Comparison of ENCODE assay signal across 17 mouse cellular contexts in the genomic region with DNA sequence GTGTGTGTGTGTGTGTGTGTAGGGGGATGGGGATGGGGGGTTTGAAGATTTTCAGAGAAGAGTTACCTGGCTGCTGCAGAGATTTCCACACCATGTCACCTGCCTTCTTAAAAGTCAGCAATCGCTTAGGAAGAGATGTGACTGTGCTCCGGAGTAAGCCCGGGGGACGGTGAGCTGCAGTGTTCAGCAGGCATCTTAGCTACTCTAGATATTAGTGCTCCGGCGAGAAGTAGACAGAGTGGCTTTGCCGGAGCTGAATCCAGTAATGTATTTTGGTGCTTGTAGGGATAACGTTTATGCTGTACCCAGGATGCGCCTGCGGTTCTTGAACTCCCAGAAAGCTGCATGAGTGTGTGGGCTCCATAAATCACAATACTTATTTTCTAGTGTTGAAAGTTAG. TPM values are rescaled to one million over a fixed set of nuclear protein-coding genes. Genes with fewer than 3 reads are reported as not detected.
A peak's percentile ranks its signal among the peaks of the same experiment; 100 is the strongest.
DNase-seq lines count a peak whose midpoint lies in the region; ATAC-seq and TF ChIP-seq lines count a peak whose summit lies in the region.
"Had no signal": no experiment of that assay in that cellular context is flagged by ENCODE, and none has a peak within 500 bp of the region (broad histone marks: within the 10 kb centered on the region; RNA-seq: fewer than 3 reads in every experiment).

No protein-coding gene starts in this region.

- ATAC-seq in forebrain, embryonic 16.5 days, result peak; percentile 74
- no peak for ATAC-seq in limb, embryonic 13.5 days (ENCODE audit: low FRiP score, low read depth)
- ATAC-seq: Patski had no signal

- H3K9ac ChIP-seq in forebrain, embryonic 16.5 days (replicated peaks; ENCODE audit: low read depth, low read length), result peak overlapping the region; percentile 0; the same call in 1 of the 2 replicates
- H3K9ac ChIP-seq in limb, embryonic 13.5 days, result no peak overlapping the region
- H3K9ac ChIP-seq: liver, embryonic 13.5 days had no signal

- intact Hi-C loops in left cerebral cortex, postnatal 10 days (cut with DNase I), result loop anchor here (10.0 kb wide), 1 partner anchor 152 kb away; no protein-coding TSS in a partner anchor
- intact Hi-C loops in gastrocnemius, adult 2 months (cut with DNase I), result no loop called here

- H3K36me3 ChIP-seq in forebrain, embryonic 16.5 days (ENCODE audit: control insufficient read depth, insufficient read depth), result no peaks in the 10 kb centered on the region
- H3K36me3 ChIP-seq in limb, embryonic 13.5 days, result no peaks in the 10 kb centered on the region
- H3K36me3 ChIP-seq: liver, embryonic 13.5 days had no signal

- H3K27me3 ChIP-seq in forebrain, embryonic 16.5 days (replicated peaks; ENCODE audit: control insufficient read depth, insufficient read depth, low read length), result no peaks in the 10 kb centered on the region
- peaks cover 38% of the 10 kb centered on the region for H3K27me3 ChIP-seq in limb, embryonic 13.5 days
- H3K27me3 ChIP-seq: liver, embryonic 13.5 days had no signal

- no peak for TF ChIP-seq CTCF in gastrocnemius, adult 2 months (IDR thresholded peaks at IDR 0.05)

- H3K9me3 ChIP-seq in forebrain, embryonic 16.5 days (ENCODE audit: control insufficient read depth, low read length), result no peaks in the 10 kb centered on the region
- no peaks in the 10 kb centered on the region for H3K9me3 ChIP-seq in limb, embryonic 13.5 days
- H3K9me3 ChIP-seq: liver, embryonic 13.5 days had no signal

- H3K4me1 ChIP-seq in forebrain, embryonic 16.5 days (replicated peaks; ENCODE audit: control insufficient read depth, insufficient read depth, low read length), result 0 out of 2 replicates have a peak, but pooled peaks cover 10% of the 10 kb centered on the region
- H3K4me1 ChIP-seq in limb, embryonic 13.5 days, result peaks cover 21% of the 10 kb centered on the region
- H3K4me1 ChIP-seq: liver, embryonic 13.5 days had no signal

- peak overlapping the region; percentile 73 for H3K4me2 ChIP-seq in forebrain, embryonic 16.5 days (ENCODE audit: low read length)
- peak overlapping the region; percentile 58 for H3K4me2 ChIP-seq in limb, embryonic 13.5 days (replicated peaks)
- H3K4me2 ChIP-seq: liver, embryonic 13.5 days had no signal

- H3K4me3 ChIP-seq in forebrain, embryonic 16.5 days (replicated peaks; ENCODE audit: low read length), result peak overlapping the region; percentile 46
- H3K4me3 ChIP-seq in limb, embryonic 13.5 days, result 0 out of 2 replicates have a peak overlapping the region, but pooled peaks have one; percentile 5
- no peak overlapping the region for H3K4me3 ChIP-seq in gastrocnemius, adult 2 months
- H3K4me3 ChIP-seq: liver, embryonic 13.5 days had no signal

- peak; percentile 3 to 13 for DNase-seq in left cerebral cortex, adult 18-20 months (ENCODE audit: low spot score in 2 of 2)
- DNase-seq in left cerebral cortex, postnatal 10 days (ENCODE audit: extremely low spot score in 1 of 2, low spot score in 2 of 2), result no peak
- DNase-seq in right cerebral cortex, adult 2 months (ENCODE audit: low spot score in 2 of 2), result peak; percentile 33 to 54
- no peak for DNase-seq in gastrocnemius, adult 2 months
- DNase-seq in cerebellum, postnatal 36 days, result no peak
- no peak for DNase-seq in urinary bladder, postnatal 25 days (ENCODE audit: low spot score)
- DNase-seq: adrenal gland, adult 8-10 months; heart, postnatal 36 days; liver, embryonic 13.5 days; lung, postnatal 4 days; spleen, adult 18-20 months had no signal

- H3K27ac ChIP-seq in forebrain, embryonic 16.5 days (ENCODE audit: low read length), result no peak overlapping the region
- H3K27ac ChIP-seq in limb, embryonic 13.5 days, result no peak overlapping the region
- no peak overlapping the region for H3K27ac ChIP-seq in gastrocnemius, adult 2 months
- H3K27ac ChIP-seq: kidney, postnatal 0 days; liver, embryonic 13.5 days had no signal

- WGBS in forebrain, embryonic 16.5 days, result 44% methylated on average over 10 of the region's 10 CpGs
- WGBS in limb, embryonic 13.5 days, result 48% methylated on average over 10 of the region's 10 CpGs

RNA-seq across cellular contexts. Expression of a gene that starts 0.7 kb away (rescaled TPM):
- total RNA-seq in left cerebral cortex, adult 18-20 months (2021), result 10 to 100 TPM; 10.2 to 15.2 TPM
- total RNA-seq in left cerebral cortex, postnatal 10 days (2021), result 10 to 100 TPM in 1 of 2 experiments, 1 to 10 TPM in 1; 9.6 to 11.7 TPM
- 4.6 and 5.3 TPM in 2 replicates for polyA plus RNA-seq in forebrain, embryonic 16.5 days (2015; fragmentation: Nextera tagmentation; extraction: Ambion mirVana)
- 0.34 TPM in 1 of 2 replicates, not detected in the other for polyA plus RNA-seq in limb, embryonic 13.5 days (2015; fragmentation: Nextera tagmentation; extraction: Ambion mirVana)
- total RNA-seq in gastrocnemius, adult 2 months (2021), result not detected
- total RNA-seq: adrenal gland, adult 8-10 months; granulocyte monocyte progenitor cell, adult 5-6 weeks; heart, postnatal 36 days had no signal
- polyA plus RNA-seq: liver, embryonic 13.5 days; Patski had no signal

RNA-seq across cellular contexts. Expression of a gene that starts 0.7 kb away (rescaled TPM):
- 1 to 10 TPM; 1.9 to 3.1 TPM for total RNA-seq in left cerebral cortex, adult 18-20 months (2021)
- 1 to 10 TPM; 1.7 to 3.2 TPM for total RNA-seq in left cerebral cortex, postnatal 10 days (2021)
- polyA plus RNA-seq in forebrain, embryonic 16.5 days (2015; fragmentation: Nextera tagmentation; extraction: Ambion mirVana), result 0.68 and 1.5 TPM in 2 replicates
- polyA plus RNA-seq in limb, embryonic 13.5 days (2015; fragmentation: Nextera tagmentation; extraction: Ambion mirVana), result 0.11 and 0.18 TPM in 2 replicates
- total RNA-seq in gastrocnemius, adult 2 months (2021), result not detected
- total RNA-seq: adrenal gland, adult 8-10 months; granulocyte monocyte progenitor cell, adult 5-6 weeks; heart, postnatal 36 days had no signal
- polyA plus RNA-seq: kidney, postnatal 0 days; liver, embryonic 13.5 days; neural tube, embryonic 11.5 days; Patski had no signal

Comparison
In these comparisons a context has a peak if more than half of its experiments do, and no peak if none do; other contexts are left out.
1. DNase-seq: peak in left cerebral cortex, adult 18-20 months (2 of 2) and right cerebral cortex, adult 2 months (2 of 2); none in left cerebral cortex, postnatal 10 days (0 of 2), gastrocnemius, adult 2 months (single experiment), cerebellum, postnatal 36 days (0 of 2) and urinary bladder, postnatal 25 days (single experiment).
2. RNA of a gene that starts 0.7 kb away (total RNA-seq): 10.2 to 15.2 TPM in left cerebral cortex, adult 18-20 months and 9.6 to 11.7 TPM in left cerebral cortex, postnatal 10 days; not detected in gastrocnemius, adult 2 months; every median in the first group is over 10 times any median in the second.